Mouse (Mus musculus): ENCODE data around the gene Spsb4.

DNA sequence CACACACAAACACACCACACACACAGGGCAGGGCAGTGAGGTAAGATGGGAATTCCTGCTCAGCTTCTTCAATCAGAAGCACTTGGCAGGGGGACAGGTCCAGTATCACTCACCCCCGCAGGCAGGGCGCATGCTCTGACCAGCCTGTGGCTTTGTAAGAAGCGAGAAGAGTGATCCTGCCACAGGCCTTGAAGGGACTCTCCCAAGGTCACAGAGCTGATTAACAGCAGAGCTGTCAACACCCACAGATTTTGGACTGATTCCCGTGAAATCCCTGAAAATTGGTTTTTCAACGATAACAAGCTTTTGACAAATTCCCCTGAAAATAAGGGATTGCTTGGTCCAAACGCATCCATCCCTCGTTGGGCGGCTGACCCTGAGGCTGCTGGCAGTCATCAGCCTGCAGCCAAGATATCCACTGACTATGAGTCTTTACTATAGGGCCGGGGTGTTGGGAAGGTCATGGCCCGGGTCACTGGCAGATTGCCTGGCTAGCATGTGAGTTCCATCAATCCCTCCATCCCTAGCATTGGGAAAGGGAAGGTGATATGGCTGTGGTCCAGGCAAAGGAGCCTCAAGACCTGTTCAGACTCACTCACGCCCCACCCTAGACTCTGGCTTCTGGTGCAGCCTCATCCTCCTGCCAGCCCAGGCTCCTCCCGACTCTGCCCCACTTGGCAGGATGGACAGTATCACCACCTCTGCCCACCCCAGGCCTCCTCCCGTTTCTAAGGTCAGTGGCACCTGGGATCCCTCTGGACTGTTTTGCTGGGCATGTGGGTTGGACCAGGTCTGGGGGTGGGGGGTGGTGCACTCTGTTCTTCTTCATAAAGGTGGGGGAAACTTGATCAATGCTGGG is 41.1 kb downstream of the Spsb4 start:
- TF ChIP-seq CTCF (IDR thresholded peaks at IDR 0.05; ENCODE audit: borderline replicate concordance, control insufficient read depth, extremely low read depth, insufficient read depth, low read length, poor library complexity) = no peak
- TF ChIP-seq POLR2A (IDR thresholded peaks at IDR 0.05; ENCODE audit: control insufficient read depth, extremely low read depth, insufficient read depth, low read length, poor library complexity) = no peak
